Mouse (Mus musculus): ENCODE data around the gene Fam205a4. TPM values are rescaled to one million over a fixed set of nuclear protein-coding genes. Genes with fewer than 3 reads are reported as not detected.
"Not testable (repeated sequence)": the region's sequence is repeated elsewhere in the genome, so short reads cannot be mapped to it uniquely, and the experiment has no call there.

The Fam205a4 gene
- polyA plus RNA-seq (2014; fragmentation: Nextera tagmentation; extraction: Ambion mirVana): 0.04 and 0.16 TPM in 2 replicates

- ATAC-seq (replicated peaks; ENCODE audit: low FRiP score); H3K4me1 ChIP-seq (replicated peaks; ENCODE audit: control insufficient read depth, insufficient read depth, low read length): not testable (repeated sequence)
- no CpG with 5 or more reads among the region's 1 CpGs for WGBS
Observed at GRCm38 (mm10) chr4:41965758-41966157, at the start of gene Fam205a4. TSS of gene Fam205a4 (plus strand) at chr4:41966058.

GRCm38 (mm10) chr4:41941272-41941671 is 24.6 kb upstream of the Fam205a4 start, which contains the start of gene Gm20878:
TSS of gene Gm20878 (plus strand) at chr4:41941572.
- not testable (repeated sequence) for ATAC-seq (replicated peaks; ENCODE audit: low FRiP score); H3K27me3 ChIP-seq (replicated peaks; ENCODE audit: control insufficient read depth, insufficient read depth, low read length); H3K36me3 ChIP-seq (ENCODE audit: control insufficient read depth, insufficient read depth, low read length); H3K9me3 ChIP-seq (ENCODE audit: control insufficient read depth, low read length); H3K4me3 ChIP-seq (ENCODE audit: low read depth, low read length); DNase-seq (ENCODE audit: low spot score); H3K9ac ChIP-seq (ENCODE audit: low read depth, low read length); H3K4me1 ChIP-seq (replicated peaks; ENCODE audit: control insufficient read depth, insufficient read depth, low read length); H3K4me2 ChIP-seq; H3K27ac ChIP-seq (ENCODE audit: low read depth, low read length)
- WGBS: no CpG with 5 or more reads among the region's 8 CpGs

More at GRCm38 (mm10) chr4:41965758-41966157, at the start of gene Fam205a4:
- H3K4me3 ChIP-seq (ENCODE audit: low read depth, low read length); DNase-seq (ENCODE audit: low spot score); H3K9me3 ChIP-seq (ENCODE audit: control insufficient read depth, low read length); H3K36me3 ChIP-seq (ENCODE audit: control insufficient read depth, insufficient read depth, low read length); H3K9ac ChIP-seq (ENCODE audit: low read depth, low read length); H3K4me2 ChIP-seq; H3K27ac ChIP-seq (ENCODE audit: low read depth, low read length); H3K27me3 ChIP-seq (replicated peaks; ENCODE audit: control insufficient read depth, insufficient read depth, low read length): not testable (repeated sequence)

Other genes starting within 250 kb of the Fam205a4 start
- gene Dctn3, start 242.9 kb upstream of the Fam205a4 start, polyA plus RNA-seq (2014; fragmentation: Nextera tagmentation; extraction: Ambion mirVana): 107 and 118 TPM in 2 replicates
- not detected in 2 replicates for gene Arid3c, start 234.9 kb upstream of the Fam205a4 start, polyA plus RNA-seq (2014; fragmentation: Nextera tagmentation; extraction: Ambion mirVana)
- 40.7 and 45.8 TPM in 2 replicates for gene Galt, start 210.8 kb upstream of the Fam205a4 start, polyA plus RNA-seq (2014; fragmentation: Nextera tagmentation; extraction: Ambion mirVana)
- gene Sigmar1, start 209.9 kb upstream of the Fam205a4 start, polyA plus RNA-seq (2014; fragmentation: Nextera tagmentation; extraction: Ambion mirVana): 87.5 and 90.5 TPM in 2 replicates
- 14.4 TPM in 2 replicates for gene Ccl27a, start 191.8 kb upstream of the Fam205a4 start, polyA plus RNA-seq (2014; fragmentation: Nextera tagmentation; extraction: Ambion mirVana)
- gene Gm21541, start 62.4 kb upstream of the Fam205a4 start, polyA plus RNA-seq (2014; fragmentation: Nextera tagmentation; extraction: Ambion mirVana): 0.22 TPM in 1 of 2 replicates, not detected in the other
- 0.37 and 1.4 TPM in 2 replicates for gene Gm20878, start 24.5 kb upstream of the Fam205a4 start, polyA plus RNA-seq (2014; fragmentation: Nextera tagmentation; extraction: Ambion mirVana)
- not detected in 2 replicates for gene Gm21093, start 68.7 kb downstream of the Fam205a4 start, polyA plus RNA-seq (2014; fragmentation: Nextera tagmentation; extraction: Ambion mirVana)
- not detected in 2 replicates for gene Gm3893, start 125.1 kb downstream of the Fam205a4 start, polyA plus RNA-seq (2014; fragmentation: Nextera tagmentation; extraction: Ambion mirVana)
- not detected in 2 replicates for gene Gm13304, start 148.8 kb downstream of the Fam205a4 start, polyA plus RNA-seq (2014; fragmentation: Nextera tagmentation; extraction: Ambion mirVana)
- gene Gm13306, start 187.4 kb downstream of the Fam205a4 start, polyA plus RNA-seq (2014; fragmentation: Nextera tagmentation; extraction: Ambion mirVana): not detected in 2 replicates
- 0.33 and 0.42 TPM in 2 replicates for gene Gm13305, start 202.5 kb downstream of the Fam205a4 start, polyA plus RNA-seq (2014; fragmentation: Nextera tagmentation; extraction: Ambion mirVana)

Measured in liver, embryonic 11.5 days (tissue).